Comparison of ENCODE assay signal across 8 mouse cellular contexts in the genomic region with DNA sequence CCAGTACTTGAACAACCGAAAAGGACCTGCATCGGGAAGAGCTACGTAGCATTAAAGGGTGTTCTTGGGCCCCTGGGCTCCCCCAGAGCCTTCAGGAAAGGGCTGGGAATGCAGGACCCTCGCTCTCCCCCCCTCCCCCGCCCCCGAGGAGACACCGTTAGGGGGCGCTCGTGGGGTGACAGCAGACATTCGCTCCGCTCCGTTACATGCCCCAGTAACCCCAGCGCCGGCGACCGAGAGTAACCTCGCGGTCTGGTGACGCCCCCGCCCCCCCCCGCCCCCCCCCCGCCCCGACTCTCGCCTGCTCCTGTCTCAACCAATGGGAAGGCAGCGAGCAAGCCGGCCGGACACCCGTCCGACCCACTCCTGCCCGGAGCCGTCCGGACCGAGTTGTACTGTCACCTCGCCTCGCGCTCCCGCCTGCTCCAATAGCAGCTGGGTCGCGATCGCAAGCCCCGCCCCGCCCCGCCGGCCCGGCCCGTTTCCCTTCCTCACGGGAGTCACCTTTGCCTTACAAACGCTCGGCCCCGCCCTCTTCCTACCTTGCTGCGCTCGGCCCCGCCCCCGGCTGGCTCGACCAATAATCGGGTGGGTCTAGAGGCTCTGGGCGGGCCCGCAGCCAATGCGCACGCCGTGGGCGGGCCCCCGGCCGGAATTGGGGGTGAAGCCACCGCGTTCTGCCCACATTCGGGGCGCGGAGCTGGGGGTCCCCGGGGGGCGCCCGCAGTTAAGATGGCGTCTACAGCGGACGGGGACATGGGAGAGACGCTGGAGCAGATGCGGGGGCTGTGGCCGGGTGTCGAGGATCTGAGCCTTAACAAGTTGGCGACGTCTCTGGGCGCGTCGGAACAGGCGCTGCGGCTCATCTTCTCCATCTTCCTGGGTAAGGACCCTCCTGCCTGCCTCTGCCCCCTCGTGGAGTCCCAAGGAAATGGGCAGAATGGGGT. TPM values are rescaled to one million over a fixed set of nuclear protein-coding genes. Genes with fewer than 3 reads are reported as not detected.
DNase-seq lines count a peak whose midpoint lies in the region; ATAC-seq and TF ChIP-seq lines count a peak whose summit lies in the region.

A gene (plus strand): TSS at position 551 of the 947 bp plus-strand sequence.

- peak; percentile 53 for TF ChIP-seq CTCF in E14TG2a.4 (conservative IDR thresholded peaks at IDR 0.05; ENCODE audit: low read length)
- peak; percentile 68 for TF ChIP-seq CTCF in heart, postnatal 0 days (IDR thresholded peaks at IDR 0.05; ENCODE audit: low read depth)
- TF ChIP-seq CTCF in testis, adult 2 months (IDR thresholded peaks at IDR 0.05; ENCODE audit: control insufficient read depth, insufficient read depth, insufficient replicate concordance, low read depth, low read length): peak; percentile 60

- TF ChIP-seq POLR2A in testis, adult 2 months (IDR thresholded peaks at IDR 0.05; ENCODE audit: control insufficient read depth, low read depth, low read length): no peak

- peaks cover 22% of the 10 kb centered on the region for H3K36me3 ChIP-seq in E14TG2a.4 (ENCODE audit: insufficient read depth, low read length)
- H3K36me3 ChIP-seq in forebrain, embryonic 12.5 days (replicated peaks): no peaks in the 10 kb centered on the region
- no peaks in the 10 kb centered on the region for H3K36me3 ChIP-seq in heart, postnatal 0 days (replicated peaks; ENCODE audit: control insufficient read depth, insufficient read depth, low read length)
- no peaks in the 10 kb centered on the region for H3K36me3 ChIP-seq in liver, embryonic 16.5 days (ENCODE audit: control insufficient read depth, insufficient read depth)
- 0 out of 2 replicates have a peak, but pooled peaks cover 3% of the 10 kb centered on the region for H3K36me3 ChIP-seq in neural tube, embryonic 13.5 days
- H3K36me3 ChIP-seq in testis, adult 2 months (ENCODE audit: control insufficient read depth, insufficient read depth, low read length): no peaks in the 10 kb centered on the region; the same call in 1 of the 2 replicates

- peaks cover 48% of the 10 kb centered on the region for H3K4me1 ChIP-seq in E14TG2a.4 (replicated peaks; ENCODE audit: low read depth, low read length)
- H3K4me1 ChIP-seq in forebrain, embryonic 12.5 days: peaks cover 6% of the 10 kb centered on the region; the same call in 1 of the 2 replicates
- H3K4me1 ChIP-seq in heart, postnatal 0 days (ENCODE audit: control insufficient read depth, insufficient read depth): peaks cover 12% of the 10 kb centered on the region
- peaks cover 21% of the 10 kb centered on the region for H3K4me1 ChIP-seq in liver, embryonic 16.5 days (ENCODE audit: control insufficient read depth, low read depth, low read length)
- H3K4me1 ChIP-seq in neural tube, embryonic 13.5 days (replicated peaks): peaks cover 17% of the 10 kb centered on the region
- H3K4me1 ChIP-seq in testis, adult 2 months (ENCODE audit: control insufficient read depth, insufficient read depth, low read length): 0 out of 2 replicates have a peak, but pooled peaks cover 2% of the 10 kb centered on the region

- H3K27ac ChIP-seq in forebrain, embryonic 12.5 days: peak within 1 kb of the TSS; percentile 63
- H3K27ac ChIP-seq in heart, postnatal 0 days (ENCODE audit: low read depth): peak within 1 kb of the TSS; percentile 89
- H3K27ac ChIP-seq in liver, embryonic 16.5 days (ENCODE audit: low read length): peak within 1 kb of the TSS; percentile 88
- peak within 1 kb of the TSS; percentile 75 for H3K27ac ChIP-seq in neural tube, embryonic 13.5 days (replicated peaks)
- peak within 1 kb of the TSS; percentile 91 for H3K27ac ChIP-seq in testis, adult 2 months (ENCODE audit: control insufficient read depth, insufficient read depth, low read depth, low read length)

- H3K4me2 ChIP-seq in forebrain, embryonic 12.5 days: peak within 1 kb of the TSS; percentile 61
- peak within 1 kb of the TSS; percentile 88 for H3K4me2 ChIP-seq in heart, postnatal 0 days (ENCODE audit: low read depth, low read length)
- H3K4me2 ChIP-seq in liver, embryonic 16.5 days (ENCODE audit: low read depth, low read length): peak within 1 kb of the TSS; percentile 89
- H3K4me2 ChIP-seq in neural tube, embryonic 13.5 days: peak within 1 kb of the TSS; percentile 65

- peak; percentile 10; the same call in 1 of the 2 replicates for TF ChIP-seq EP300 in heart, postnatal 0 days (IDR thresholded peaks at IDR 0.05; ENCODE audit: low read depth)

- DNase-seq in c-Kit-positive CD71-positive TER-119-positive erythroid progenitor cells, embryonic 14.5 days (ENCODE audit: low spot score): peak; percentile 98
- peak; percentile 97 for DNase-seq in heart, postnatal 0 days (ENCODE audit: low spot score)
- DNase-seq in kidney, postnatal 4 days: peak; percentile 99 to 100

- H3K9ac ChIP-seq in forebrain, embryonic 12.5 days: peak within 1 kb of the TSS; percentile 50
- H3K9ac ChIP-seq in heart, postnatal 0 days (replicated peaks; ENCODE audit: low read depth, low read length): peak within 1 kb of the TSS; percentile 63
- peak within 1 kb of the TSS; percentile 89 for H3K9ac ChIP-seq in liver, embryonic 16.5 days (ENCODE audit: low read depth, low read length)
- peak within 1 kb of the TSS; percentile 72 for H3K9ac ChIP-seq in neural tube, embryonic 13.5 days

- H3K4me3 ChIP-seq in E14TG2a.4 (replicated peaks; ENCODE audit: low read length): peak within 1 kb of the TSS; percentile 92
- peak within 1 kb of the TSS; percentile 58 for H3K4me3 ChIP-seq in forebrain, embryonic 12.5 days (replicated peaks)
- peak within 1 kb of the TSS; percentile 59 for H3K4me3 ChIP-seq in heart, postnatal 0 days (ENCODE audit: low read depth, low read length)
- H3K4me3 ChIP-seq in liver, embryonic 16.5 days (ENCODE audit: low read depth, low read length): peak within 1 kb of the TSS; percentile 94
- H3K4me3 ChIP-seq in neural tube, embryonic 13.5 days: peak within 1 kb of the TSS; percentile 58
- peak within 1 kb of the TSS; percentile 98 for H3K4me3 ChIP-seq in testis, adult 2 months (ENCODE audit: control insufficient read depth, low read depth, low read length)

- peak; percentile 98 for ATAC-seq in forebrain, embryonic 12.5 days (ENCODE audit: low FRiP score)
- peak; percentile 97 for ATAC-seq in heart, postnatal 0 days (ENCODE audit: insufficient read depth, low read depth)
- ATAC-seq in liver, embryonic 16.5 days (ENCODE audit: low read depth): peak; percentile 96
- peak; percentile 98 for ATAC-seq in neural tube, embryonic 13.5 days (ENCODE audit: low read depth)

- H3K9me3 ChIP-seq in E14TG2a.4 (ENCODE audit: low read length): no peaks in the 10 kb centered on the region
- H3K9me3 ChIP-seq in forebrain, embryonic 12.5 days: no peaks in the 10 kb centered on the region
- no peaks in the 10 kb centered on the region for H3K9me3 ChIP-seq in heart, postnatal 0 days (replicated peaks; ENCODE audit: control insufficient read depth, low read length)
- no peaks in the 10 kb centered on the region for H3K9me3 ChIP-seq in liver, embryonic 16.5 days (replicated peaks; ENCODE audit: control insufficient read depth, low read length)
- no peaks in the 10 kb centered on the region for H3K9me3 ChIP-seq in neural tube, embryonic 13.5 days

- H3K27me3 ChIP-seq in E14TG2a.4 (ENCODE audit: insufficient read depth, low read length): no peaks in the 10 kb centered on the region
- H3K27me3 ChIP-seq in forebrain, embryonic 12.5 days: no peaks in the 10 kb centered on the region
- no peaks in the 10 kb centered on the region for H3K27me3 ChIP-seq in heart, postnatal 0 days (ENCODE audit: control insufficient read depth, insufficient read depth, low read length)
- no peaks in the 10 kb centered on the region for H3K27me3 ChIP-seq in liver, embryonic 16.5 days (ENCODE audit: control insufficient read depth, insufficient read depth, low read depth, low read length)
- no peaks in the 10 kb centered on the region for H3K27me3 ChIP-seq in neural tube, embryonic 13.5 days
- H3K27me3 ChIP-seq in testis, adult 2 months (ENCODE audit: control insufficient read depth, insufficient read depth, low read length): no peaks in the 10 kb centered on the region

- under 1% methylated on average over 72 of the region's 87 CpGs for WGBS in forebrain, embryonic 12.5 days
- WGBS in heart, postnatal 0 days: 0% methylated on average over 74 of the region's 87 CpGs
- 1% methylated on average over 76 of the region's 87 CpGs for WGBS in liver, embryonic 16.5 days (ENCODE audit: insufficient replicate concordance)
- WGBS in neural tube, embryonic 13.5 days: under 1% methylated on average over 72 of the region's 87 CpGs

RNA-seq across cellular contexts. Expression of the gene that starts here (rescaled TPM):
- 28.1 and 35.0 TPM in 2 replicates for polyA plus RNA-seq in forebrain, embryonic 12.5 days (2016; fragmentation: Nextera tagmentation; extraction: Ambion mirVana)
- 49.3 and 50.5 TPM in 2 replicates for total RNA-seq in heart, postnatal 0 days (2014; rRNA removed; ENCODE audit: low replicate concordance)
- polyA plus RNA-seq in heart, postnatal 0 days (2015; fragmentation: Nextera tagmentation; extraction: Ambion mirVana): 61.1 and 62.7 TPM in 2 replicates
- 80.1 and 88.6 TPM in 2 replicates for polyA plus RNA-seq in liver, embryonic 16.5 days (2015; fragmentation: Nextera tagmentation; extraction: Ambion mirVana)
- polyA plus RNA-seq in neural tube, embryonic 13.5 days (2015; fragmentation: Nextera tagmentation; extraction: Ambion mirVana): 43.2 and 43.7 TPM in 2 replicates
- polyA plus RNA-seq in testis, adult 2 months (2012; rRNA removed): 282 and 286 TPM in 2 replicates

Comparison
In these comparisons a context has a peak if more than half of its experiments do, and no peak if none do; other contexts are left out.
1. Peak in every context shown above with its lines: DNase-seq, ATAC-seq, H3K4me3 ChIP-seq and H3K27ac ChIP-seq.